Mouse (Mus musculus) embryonic facial prominence, embryonic 15.5 days (tissue): ENCODE measurements around the gene 6430548M08Rik. TPM values are rescaled to one million over a fixed set of nuclear protein-coding genes. Genes with fewer than 3 reads are reported as not detected.

Source experiments
- ATAC-seq: fragments of 200-750 bp; cut with Nextera tagmentation; 2 replicates; pipeline ENCODE4 v1.8.0; 2017; ENCODE audit warnings: low read depth, moderate TSS enrichment; ENCODE audit not compliant: insufficient number of reproducible peaks, low FRiP score, low TSS enrichment
- H3K27ac ChIP-seq: fragments of 300-500 bp; sonication (generic); replicated peaks from 2 replicates; pipeline ENCODE4 v1.5.1; 2015; ENCODE audit warnings: mild to moderate bottlenecking, inconsistent platforms
- H3K27me3 ChIP-seq: fragments of 300-500 bp; sonication (generic); 2 replicates; pipeline ENCODE4 v1.6.1; 2015; ENCODE audit warnings: inconsistent platforms
- H3K36me3 ChIP-seq: fragments of 300-500 bp; sonication (generic); 2 replicates; pipeline ENCODE4 v1.6.1; 2015; ENCODE audit warnings: mild to moderate bottlenecking, inconsistent platforms
- H3K4me1 ChIP-seq: fragments of 300-500 bp; sonication (generic); 2 replicates; pipeline ENCODE4 v1.6.1; 2015; ENCODE audit warnings: inconsistent platforms
- H3K4me2 ChIP-seq: fragments of 300-500 bp; sonication (generic); replicated peaks from 2 replicates; pipeline ENCODE4 v1.6.1; 2015; ENCODE audit warnings: mild to moderate bottlenecking, inconsistent platforms
- H3K4me3 ChIP-seq: fragments of 300-500 bp; sonication (generic); replicated peaks from 2 replicates; pipeline ENCODE4 v1.5.1; 2015; ENCODE audit warnings: mild to moderate bottlenecking, inconsistent platforms
- H3K9ac ChIP-seq: fragments of 300-500 bp; sonication (generic); 2 replicates; pipeline ENCODE4 v1.6.1; 2015; ENCODE audit warnings: inconsistent platforms
- H3K9me3 ChIP-seq: fragments of 300-500 bp; sonication (generic); replicated peaks from 2 replicates; pipeline ENCODE4 v1.6.1; 2016; ENCODE audit warnings: inconsistent platforms
- WGBS: fragments of 180-500 bp; shearing (Covaris S2); methylation state at CpG from one replicate; pipeline ENCODE4 v1.1.7; 2015; 5-methylcytosine and 5-hydroxymethylcytosine counted together
- polyA plus RNA-seq: library from polyadenylated mRNA; unstranded; fragments of >200 nt; fragmentation: Nextera tagmentation; extraction: Ambion mirVana; gene quantifications from 2 replicates; pipeline ENCODE4 v1.2.1, GENCODE M21; 2015

6430548M08Rik gene
- polyA plus RNA-seq, 1 experiment from 2014 or later, result 8.5 TPM

- H3K4me3 ChIP-seq, result no peak overlapping the region
- H3K27me3 ChIP-seq, result peaks cover 1% of the 10 kb centered on the region
- peaks cover 10% of the 10 kb centered on the region for H3K4me1 ChIP-seq
- ATAC-seq, result no peak
- no peaks in the 10 kb centered on the region for H3K9me3 ChIP-seq
- H3K4me2 ChIP-seq, result no peak overlapping the region
- no peaks in the 10 kb centered on the region for H3K36me3 ChIP-seq
- 56% methylated on average over 3 of the region's 3 CpGs for WGBS
- no peak overlapping the region for H3K9ac ChIP-seq
- peak overlapping the region; percentile 25; the same call in 1 of the 2 replicates for H3K27ac ChIP-seq
These were observed 4.8 kb upstream of the 6430548M08Rik start for GRCm38 (mm10) chr8:120109149-120109548.

- Histone ChIP-seq H3K36me3 (no peaks in the 10 kb centered on the region), H3K9me3 (no peaks in the 10 kb centered on the region), H3K27me3 (peaks cover 19% of the 10 kb centered on the region), H3K27ac (no peak overlapping the region), H3K4me3 (no peak overlapping the region), H3K9ac (no peak overlapping the region), H3K4me2 (no peak overlapping the region), H3K4me1 (peaks cover 18% of the 10 kb centered on the region)
- ATAC-seq, result no peak
- WGBS, result 82% methylated on average over 4 of the region's 4 CpGs
These were observed 3.0 kb upstream of the 6430548M08Rik start for GRCm38 (mm10) chr8:120110966-120111365.

GRCm38 (mm10) chr8:120111382-120111781 is 2.6 kb upstream of the 6430548M08Rik start:
- H3K9ac ChIP-seq, result no peak overlapping the region
- ATAC-seq, result no peak
- no peaks in the 10 kb centered on the region for H3K9me3 ChIP-seq
- no peak overlapping the region for H3K27ac ChIP-seq
- H3K4me3 ChIP-seq, result no peak overlapping the region
- H3K4me1 ChIP-seq, result peaks cover 18% of the 10 kb centered on the region
- H3K27me3 ChIP-seq, result peaks cover 23% of the 10 kb centered on the region
- H3K4me2 ChIP-seq, result no peak overlapping the region
- no peaks in the 10 kb centered on the region for H3K36me3 ChIP-seq
- 67% methylated on average over 4 of the region's 4 CpGs for WGBS

- Histone ChIP-seq H3K36me3 (no peaks in the 10 kb centered on the region), H3K9ac (no peak overlapping the region), H3K27ac (0 out of 2 replicates have a peak overlapping the region, but pooled peaks have one; percentile 39), H3K27me3 (peaks cover 25% of the 10 kb centered on the region), H3K4me1 (peaks cover 18% of the 10 kb centered on the region), H3K4me2 (no peak overlapping the region), H3K4me3 (no peak overlapping the region), H3K9me3 (no peaks in the 10 kb centered on the region)
- ATAC-seq, result no peak
- 80% methylated on average over 5 of the region's 5 CpGs for WGBS
These were observed 1.4 kb upstream of the 6430548M08Rik start for GRCm38 (mm10) chr8:120112535-120112934.

- Histone ChIP-seq H3K4me3 (peak overlapping the region; percentile 71), H3K4me2 (peak overlapping the region; percentile 98), H3K27ac (peak overlapping the region; percentile 78), H3K9ac (peak overlapping the region; percentile 18; the same call in 1 of the 2 replicates), H3K27me3 (peaks cover 25% of the 10 kb centered on the region), H3K9me3 (no peaks in the 10 kb centered on the region), H3K36me3 (no peaks in the 10 kb centered on the region), H3K4me1 (peaks cover 18% of the 10 kb centered on the region)
- 2% methylated on average over 10 of the region's 10 CpGs for whole genome bisulfite sequencing
- ATAC-seq, result peak; percentile 11; the same call in 1 of the 2 replicates
These were observed 646 bp upstream of the 6430548M08Rik start for GRCm38 (mm10) chr8:120113306-120113705.

- Histone ChIP-seq H3K36me3 (no peaks in the 10 kb centered on the region), H3K9ac (peak overlapping the region; percentile 68), H3K27ac (no peak overlapping the region; the same call in 1 of the 2 replicates), H3K4me1 (peaks cover 18% of the 10 kb centered on the region), H3K9me3 (no peaks in the 10 kb centered on the region), H3K4me3 (peak overlapping the region; percentile 71), H3K4me2 (peak overlapping the region; percentile 98), H3K27me3 (peaks cover 25% of the 10 kb centered on the region)
- under 1% methylated on average over 46 of the region's 46 CpGs for WGBS
- ATAC-seq, result peak; percentile 43
These were observed 426 bp downstream of the 6430548M08Rik start for GRCm38 (mm10) chr8:120114315-120114841.

GRCm38 (mm10) chr8:120116600-120116999 is 2.6 kb downstream of the 6430548M08Rik start:
- Histone ChIP-seq H3K27me3 (peaks cover 28% of the 10 kb centered on the region), H3K9me3 (no peaks in the 10 kb centered on the region), H3K9ac (no peak overlapping the region), H3K4me1 (peaks cover 24% of the 10 kb centered on the region), H3K36me3 (no peaks in the 10 kb centered on the region), H3K4me2 (no peak overlapping the region), H3K4me3 (no peak overlapping the region), H3K27ac (no peak overlapping the region)
- WGBS, result 64% methylated on average over 7 of the region's 7 CpGs
- ATAC-seq, result no peak

- no peaks in the 10 kb centered on the region for H3K36me3 ChIP-seq
- no peak overlapping the region for H3K27ac ChIP-seq
- no peak overlapping the region for H3K4me2 ChIP-seq
- H3K9ac ChIP-seq, result no peak overlapping the region
- H3K9me3 ChIP-seq, result no peaks in the 10 kb centered on the region
- WGBS, result 79% methylated on average over 9 of the region's 9 CpGs
- no peak overlapping the region for H3K4me3 ChIP-seq
- H3K4me1 ChIP-seq, result peaks cover 19% of the 10 kb centered on the region
- ATAC-seq, result no peak
- H3K27me3 ChIP-seq, result peaks cover 28% of the 10 kb centered on the region
These were observed 4.2 kb downstream of the 6430548M08Rik start for GRCm38 (mm10) chr8:120118162-120118561.

GRCm38 (mm10) chr8:120118847-120119246 is 4.9 kb downstream of the 6430548M08Rik start:
- Histone ChIP-seq H3K9me3 (no peaks in the 10 kb centered on the region), H3K4me1 (peaks cover 16% of the 10 kb centered on the region), H3K9ac (no peak overlapping the region), H3K4me3 (no peak overlapping the region), H3K27ac (no peak overlapping the region), H3K36me3 (no peaks in the 10 kb centered on the region), H3K4me2 (no peak overlapping the region), H3K27me3 (peaks cover 28% of the 10 kb centered on the region)
- WGBS, result 65% methylated on average over 5 of the region's 5 CpGs
- no peak for ATAC-seq

GRCm38 (mm10) chr8:120119429-120119828 is 5.5 kb downstream of the 6430548M08Rik start:
- no peak overlapping the region for H3K27ac ChIP-seq
- no peak overlapping the region for H3K4me3 ChIP-seq
- no peaks in the 10 kb centered on the region for H3K36me3 ChIP-seq
- H3K4me2 ChIP-seq, result no peak overlapping the region
- H3K9ac ChIP-seq, result no peak overlapping the region
- H3K4me1 ChIP-seq, result peaks cover 11% of the 10 kb centered on the region
- H3K9me3 ChIP-seq, result no peaks in the 10 kb centered on the region
- 67% methylated on average over 3 of the region's 3 CpGs for WGBS
- peaks cover 23% of the 10 kb centered on the region for H3K27me3 ChIP-seq
- no peak for ATAC-seq

GRCm38 (mm10) chr8:120119931-120120330 is 6.0 kb downstream of the 6430548M08Rik start:
- H3K9ac ChIP-seq, result no peak overlapping the region
- H3K36me3 ChIP-seq, result no peaks in the 10 kb centered on the region
- H3K9me3 ChIP-seq, result no peaks in the 10 kb centered on the region
- ATAC-seq, result no peak
- H3K27ac ChIP-seq, result no peak overlapping the region
- H3K4me2 ChIP-seq, result no peak overlapping the region
- H3K4me1 ChIP-seq, result peaks cover 6% of the 10 kb centered on the region; the same call in 1 of the 2 replicates
- H3K4me3 ChIP-seq, result no peak overlapping the region
- peaks cover 18% of the 10 kb centered on the region for H3K27me3 ChIP-seq
- WGBS, result 76% methylated on average over 6 of the region's 6 CpGs

- H3K27me3 ChIP-seq, result peaks cover 9% of the 10 kb centered on the region
- no peak for ATAC-seq
These were observed 7.0 kb downstream of the 6430548M08Rik start for GRCm38 (mm10) chr8:120120951-120121350.

More at GRCm38 (mm10) chr8:120120951-120121350, 7.0 kb downstream of the 6430548M08Rik start:
- Histone ChIP-seq H3K4me3 (no peak overlapping the region), H3K9ac (no peak overlapping the region), H3K27ac (no peak overlapping the region), H3K36me3 (no peaks in the 10 kb centered on the region), H3K4me2 (no peak overlapping the region), H3K4me1 (peaks cover 6% of the 10 kb centered on the region; the same call in 1 of the 2 replicates), H3K9me3 (no peaks in the 10 kb centered on the region)
- 40% methylated on average over 5 of the region's 5 CpGs for WGBS
